Mouse (Mus musculus) midbrain, embryonic 11.5 days (tissue): ENCODE results near the gene 3110070M22Rik. TPM values are rescaled to one million over a fixed set of nuclear protein-coding genes. Genes with fewer than 3 reads are reported as not detected.

Experiments
- ATAC-seq: fragments of 200-750 bp; cut with Nextera tagmentation; 2 replicates; pipeline ENCODE4 v1.8.0; 2017; ENCODE audit warnings: moderate TSS enrichment, moderate library complexity; ENCODE audit not compliant: low FRiP score
- DNase-seq: peaks from one replicate; pipeline ENCODE4 v3.0.0; 2015; ENCODE audit warnings: low spot score; ENCODE audit errors: missing footprints
- H3K27ac ChIP-seq: fragments of 300-500 bp; sonication (generic); 2 replicates; pipeline ENCODE4 v1.5.1; 2014; ENCODE audit warnings: low read depth, low read length
- H3K27me3 ChIP-seq: fragments of 300-500 bp; sonication (generic); 2 replicates; pipeline ENCODE4 v1.6.1; 2014; ENCODE audit warnings: mild to moderate bottlenecking, low read length, moderate library complexity, mixed read lengths; ENCODE audit not compliant: control insufficient read depth, insufficient read depth
- H3K36me3 ChIP-seq: fragments of 300-500 bp; sonication (generic); 2 replicates; pipeline ENCODE4 v1.6.1; 2014; ENCODE audit warnings: mild to moderate bottlenecking, low read length, moderate library complexity, mixed read lengths; ENCODE audit not compliant: control insufficient read depth, insufficient read depth
- H3K4me1 ChIP-seq: fragments of 300-500 bp; sonication (generic); 2 replicates; pipeline ENCODE4 v1.6.1; 2014; ENCODE audit warnings: low read length; ENCODE audit not compliant: control insufficient read depth, insufficient read depth
- H3K4me2 ChIP-seq: fragments of 300-500 bp; sonication (generic); 2 replicates; pipeline ENCODE4 v1.6.1; 2014; ENCODE audit warnings: mild to moderate bottlenecking, moderate library complexity
- H3K4me3 ChIP-seq: fragments of 300-500 bp; sonication (generic); 2 replicates; pipeline ENCODE4 v1.5.1; 2014; ENCODE audit warnings: low read depth, low read length
- H3K9ac ChIP-seq: fragments of 300-500 bp; sonication (generic); 2 replicates; pipeline ENCODE4 v1.6.1; 2014; ENCODE audit warnings: low read length
- H3K9me3 ChIP-seq: fragments of 300-500 bp; sonication (generic); 2 replicates; pipeline ENCODE4 v1.6.1; 2016; ENCODE audit warnings: low read length; ENCODE audit not compliant: control insufficient read depth
- WGBS: fragments of 180-500 bp; shearing (Covaris S2); extraction: QIAGEN DNeasy Blood & Tissue Kit; methylation state at CpG from one replicate; pipeline ENCODE4 v1.1.7; 2014; 5-methylcytosine and 5-hydroxymethylcytosine counted together
- polyA plus RNA-seq: library from polyadenylated mRNA; unstranded; fragments of >200 nt; fragmentation: Nextera tagmentation; extraction: Ambion mirVana; gene quantifications from 2 replicates; pipeline ENCODE4 v1.2.1, GENCODE M21; 2014

Gene 3110070M22Rik
- polyA plus RNA-seq, 1 experiment from 2014 or later: 2.0 TPM

GRCm38 (mm10) chr13:119456342-119456741 is 31.8 kb downstream of the 3110070M22Rik start:
- DNase-seq (no peak), ATAC-seq (no peak)
- Histone ChIP-seq H3K27me3 (no peaks in the 10 kb centered on the region), H3K4me1 (no peaks in the 10 kb centered on the region), H3K4me2 (no peak overlapping the region), H3K4me3 (no peak overlapping the region), H3K27ac (no peak overlapping the region), H3K36me3 (peaks cover 10% of the 10 kb centered on the region; the same call in 1 of the 2 replicates), H3K9me3 (no peaks in the 10 kb centered on the region), H3K9ac (no peak overlapping the region)
- 93% methylated on average over 7 of the region's 7 CpGs for WGBS

GRCm38 (mm10) chr13:119455082-119455481 is 33.1 kb downstream of the 3110070M22Rik start:
- H3K4me1 ChIP-seq: no peaks in the 10 kb centered on the region
- no peak for ATAC-seq
- H3K9ac ChIP-seq: no peak overlapping the region
- no peak overlapping the region for H3K27ac ChIP-seq
- H3K9me3 ChIP-seq: no peaks in the 10 kb centered on the region
- no peaks in the 10 kb centered on the region for H3K27me3 ChIP-seq
- H3K4me3 ChIP-seq: no peak overlapping the region
- peaks cover 18% of the 10 kb centered on the region for H3K36me3 ChIP-seq
- H3K4me2 ChIP-seq: no peak overlapping the region
- no peak for DNase-seq

DNA sequence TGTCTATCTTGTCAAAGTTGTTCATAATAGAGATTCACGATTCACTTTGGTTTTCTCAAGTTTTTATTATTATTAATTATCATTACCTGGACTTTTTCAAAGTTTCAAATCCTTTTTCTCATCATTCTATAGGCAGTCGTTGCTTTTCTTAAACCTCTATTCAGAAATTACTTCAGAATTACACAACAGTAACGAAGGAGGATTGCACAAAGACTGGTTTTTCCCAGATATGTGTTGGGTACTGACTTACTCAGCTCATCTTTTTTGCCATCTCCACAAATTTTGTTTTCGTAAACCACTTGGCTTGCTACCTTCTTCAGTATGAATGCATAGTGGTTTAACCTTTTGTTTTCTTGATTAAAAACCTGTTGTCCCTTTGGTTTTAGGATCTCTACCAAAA is 34.6 kb downstream of the 3110070M22Rik start:
- WGBS: 95% methylated on average over 4 of the region's 4 CpGs
- no peak for DNase-seq
- Histone ChIP-seq H3K4me3 (no peak overlapping the region), H3K4me2 (no peak overlapping the region), H3K27me3 (no peaks in the 10 kb centered on the region), H3K36me3 (peaks cover 22% of the 10 kb centered on the region), H3K9ac (no peak overlapping the region), H3K27ac (no peak overlapping the region), H3K9me3 (no peaks in the 10 kb centered on the region), H3K4me1 (no peaks in the 10 kb centered on the region)
- no peak for ATAC-seq

GRCm38 (mm10) chr13:119442244-119442643 is 45.9 kb downstream of the 3110070M22Rik start:
- H3K4me2 ChIP-seq: no peak overlapping the region
- DNase-seq (no peak), ATAC-seq (no peak)
- no peak overlapping the region for H3K27ac ChIP-seq
- no peaks in the 10 kb centered on the region for H3K27me3 ChIP-seq
- H3K36me3 ChIP-seq: peaks cover 27% of the 10 kb centered on the region
- no peaks in the 10 kb centered on the region for H3K4me1 ChIP-seq
- no peak overlapping the region for H3K9ac ChIP-seq
- WGBS: 92% methylated on average over 1 of the region's 1 CpGs
- no peaks in the 10 kb centered on the region for H3K9me3 ChIP-seq
- no peak overlapping the region for H3K4me3 ChIP-seq

Other genes with a start within 250 kb of the 3110070M22Rik start
- 153 and 170 TPM in 2 replicates for gene Paip1, start 59.8 kb downstream of the 3110070M22Rik start, polyA plus RNA-seq
- 78.5 and 94.7 TPM in 2 replicates for gene 4833420G17Rik, start 25.6 kb downstream of the 3110070M22Rik start, polyA plus RNA-seq
- 1.8 and 2.6 TPM in 2 replicates for gene Tmem267, start 344 bp downstream of the 3110070M22Rik start, polyA plus RNA-seq
- gene Ccl28, start 135.4 kb upstream of the 3110070M22Rik start, polyA plus RNA-seq: 0.10 and 0.17 TPM in 2 replicates
- 516 and 569 TPM in 2 replicates for gene Hmgcs1, start 202.0 kb upstream of the 3110070M22Rik start, polyA plus RNA-seq